8 mouse cellular contexts compared by ENCODE assay signal in the genomic region with DNA sequence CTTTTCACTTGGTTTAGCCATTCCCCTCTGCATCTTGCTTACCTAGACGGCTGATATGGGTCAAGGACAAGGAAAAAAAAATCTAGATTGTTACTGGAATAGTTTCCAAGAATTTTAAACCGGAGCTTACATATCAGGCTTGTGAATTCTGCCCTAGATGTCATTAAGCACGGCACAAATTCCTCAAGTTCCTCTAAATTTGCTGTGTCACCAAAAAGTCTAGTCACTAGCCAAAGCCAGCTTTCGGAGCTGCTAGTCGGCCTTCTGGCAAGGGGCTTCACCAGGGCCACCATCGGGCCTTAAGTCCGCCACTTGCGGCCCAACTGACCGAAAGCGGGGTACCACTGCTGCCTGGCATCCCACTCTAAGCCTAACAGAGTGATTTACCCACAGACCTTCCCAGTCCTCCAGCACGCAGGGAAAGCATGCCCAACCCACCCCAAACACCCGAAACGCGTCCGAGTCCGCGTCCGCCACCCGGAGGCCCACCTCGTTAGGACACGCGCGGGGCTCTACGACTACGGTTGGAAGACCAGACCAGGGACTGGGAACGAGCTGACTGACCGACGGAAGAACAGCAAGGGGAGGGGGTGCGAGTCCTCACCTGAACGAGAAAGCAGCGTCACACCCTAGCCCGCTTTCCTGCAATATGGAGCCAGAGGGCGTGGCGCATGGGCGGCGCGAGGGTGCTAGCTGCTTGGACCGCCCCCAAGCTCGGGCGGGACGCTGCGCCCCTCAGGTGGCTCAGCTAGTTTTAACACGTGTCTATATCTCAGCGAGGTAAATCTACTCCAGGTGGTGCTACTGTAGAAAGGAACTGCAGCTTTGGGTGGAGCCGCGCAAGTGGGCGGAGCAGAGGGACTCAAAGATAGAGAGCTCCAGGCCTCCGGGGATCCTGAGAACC. TPM values are rescaled to one million over a fixed set of nuclear protein-coding genes. Genes with fewer than 3 reads are reported as not detected.
DNase-seq lines count a peak whose midpoint lies in the region; ATAC-seq and TF ChIP-seq lines count a peak whose summit lies in the region.

A gene (minus strand): TSS at position 843 of the 904 bp plus-strand sequence.

- peak; percentile 81 to 82 for DNase-seq in heart, postnatal 10 days
- DNase-seq in layer of hippocampus, adult 11-12 months (ENCODE audit: low spot score): peak; percentile 73
- DNase-seq in lung, adult 18-20 months: peak; percentile 89 to 92
- DNase-seq in thymus, adult 18-20 months: peak; percentile 68 to 78

- no peak for TF ChIP-seq CTCF in ES-Bruce4 (IDR thresholded peaks at IDR 0.05; ENCODE audit: low read depth, low read length)

- peak within 1 kb of the TSS; percentile 90 for H3K4me2 ChIP-seq in forebrain, embryonic 13.5 days

- intact Hi-C loops in heart, postnatal 10 days (cut with DNase I): loop anchor here (5.0 kb wide), 1 partner anchor 183 kb away; no protein-coding TSS in a partner anchor

- WGBS in forebrain, embryonic 13.5 days: 2% methylated on average over 48 of the region's 48 CpGs

- no peaks in the 10 kb centered on the region for H3K9me3 ChIP-seq in ES-Bruce4 (replicated peaks; ENCODE audit: control insufficient read depth, insufficient read depth, low read length, poor library complexity, severe bottlenecking)
- no peaks in the 10 kb centered on the region for H3K9me3 ChIP-seq in forebrain, embryonic 13.5 days (replicated peaks)

- no peaks in the 10 kb centered on the region for H3K27me3 ChIP-seq in ES-Bruce4 (ENCODE audit: control insufficient read depth, insufficient read depth, low read length, poor library complexity, severe bottlenecking)
- no peaks in the 10 kb centered on the region; the same call in 1 of the 2 replicates for H3K27me3 ChIP-seq in forebrain, embryonic 13.5 days

- peak within 1 kb of the TSS; percentile 71 for H3K4me3 ChIP-seq in ES-Bruce4 (ENCODE audit: low read depth, low read length)
- H3K4me3 ChIP-seq in forebrain, embryonic 13.5 days: peak within 1 kb of the TSS; percentile 69

- TF ChIP-seq POLR2A in ES-Bruce4 (IDR thresholded peaks at IDR 0.05; ENCODE audit: insufficient read depth, low read length): peak; percentile 42

- peak within 1 kb of the TSS; percentile 62 for H3K9ac ChIP-seq in ES-Bruce4 (ENCODE audit: low read depth, poor library complexity, severe bottlenecking)
- peak within 1 kb of the TSS; percentile 65 for H3K9ac ChIP-seq in forebrain, embryonic 13.5 days

- TF ChIP-seq EP300 in ES-Bruce4 (IDR thresholded peaks at IDR 0.05; ENCODE audit: insufficient read depth, low read depth, low read length): peak; percentile 4; the same call in 1 of the 2 replicates

- ATAC-seq in cerebellum, adult (ENCODE audit: insufficient number of reproducible peaks, low FRiP score, low TSS enrichment): peak; percentile 70
- ATAC-seq in forebrain, embryonic 13.5 days: peak; percentile 84
- ATAC-seq in neutrophil, adult 5-6 weeks (ENCODE audit: extremely low read depth, insufficient number of reproducible peaks, low FRiP score, poor library complexity, severe bottlenecking): peak; percentile 80

- H3K4me1 ChIP-seq in ES-Bruce4 (ENCODE audit: control insufficient read depth, insufficient read depth, low read length): peaks cover 6% of the 10 kb centered on the region
- 0 out of 2 replicates have a peak, but pooled peaks cover 3% of the 10 kb centered on the region for H3K4me1 ChIP-seq in forebrain, embryonic 13.5 days

- peak within 1 kb of the TSS; percentile 25 for H3K27ac ChIP-seq in ES-Bruce4 (ENCODE audit: insufficient read depth, low read length)
- H3K27ac ChIP-seq in forebrain, embryonic 13.5 days: no peak within 1 kb of the TSS

- H3K36me3 ChIP-seq in ES-Bruce4 (ENCODE audit: control insufficient read depth, insufficient read depth, low read length, poor library complexity, severe bottlenecking): no peaks in the 10 kb centered on the region
- H3K36me3 ChIP-seq in forebrain, embryonic 13.5 days (ENCODE audit: poor library complexity, severe bottlenecking): peaks cover 11% of the 10 kb centered on the region

RNA-seq across cellular contexts. Expression of the gene that starts here (rescaled TPM):
- polyA plus RNA-seq in ES-Bruce4 (2011; ENCODE audit: insufficient read depth, insufficient read length, low read depth, missing spikeins): 117 and 121 TPM in 2 replicates
- polyA plus RNA-seq in forebrain, embryonic 13.5 days (2015; fragmentation: Nextera tagmentation; extraction: Ambion mirVana): 8.5 and 9.9 TPM in 2 replicates
- 10 to 100 TPM; 61.5 to 66.1 TPM for total RNA-seq in heart, postnatal 10 days (2021)
- total RNA-seq in neutrophil, adult 5-6 weeks (2017): 83.6 and 84.7 TPM in 2 replicates

Comparison
In these comparisons a context has a peak if more than half of its experiments do, and no peak if none do; other contexts are left out.
1. RNA of the gene that starts here (polyA plus RNA-seq): 117 to 121 TPM in ES-Bruce4; 8.5 to 9.9 TPM in forebrain, embryonic 13.5 days; every median in the first group is over 10 times any median in the second.
2. Peak in every context shown above with its lines, with median percentiles within 50 percentile points of each other: ATAC-seq and DNase-seq.